In genomic region chr10:105571831-105572230, GRCm38 (mm10) we compare ENCODE assay signal across 10 mouse cellular contexts. TPM values are rescaled to one million over a fixed set of nuclear protein-coding genes. Genes with fewer than 3 reads are reported as not detected.
A peak's percentile ranks its signal among the peaks of the same experiment; 100 is the strongest.
DNase-seq lines count a peak whose midpoint lies in the region; ATAC-seq lines count a peak whose summit lies in the region.
"Had no signal": no experiment of that assay in that cellular context is flagged by ENCODE, and none has a peak within 500 bp of the region (broad histone marks: within the 10 kb centered on the region; RNA-seq: fewer than 3 reads in every experiment).

No protein-coding gene starts in this region.

- H3K4me3 ChIP-seq in heart, embryonic 16.5 days (ENCODE audit: low read length) = peak overlapping the region; percentile 77
- peak overlapping the region; percentile 85 for H3K4me3 ChIP-seq in embryonic facial prominence, embryonic 10.5 days
- H3K4me3 ChIP-seq in hindbrain, embryonic 13.5 days = peak overlapping the region; percentile 77
- peak overlapping the region; percentile 89 for H3K4me3 ChIP-seq in midbrain, embryonic 15.5 days

- no peaks in the 10 kb centered on the region for H3K9me3 ChIP-seq in heart, embryonic 16.5 days (replicated peaks; ENCODE audit: control insufficient read depth, low read length)
- H3K9me3 ChIP-seq in embryonic facial prominence, embryonic 10.5 days = no peaks in the 10 kb centered on the region
- no peaks in the 10 kb centered on the region for H3K9me3 ChIP-seq in hindbrain, embryonic 13.5 days
- H3K9me3 ChIP-seq in midbrain, embryonic 15.5 days = no peaks in the 10 kb centered on the region
- H3K9me3 ChIP-seq: G1E had no signal

- no peak for ATAC-seq in heart, embryonic 16.5 days (replicated peaks; ENCODE audit: extremely low read depth, insufficient read depth, low FRiP score)
- ATAC-seq in hindbrain, embryonic 13.5 days (ENCODE audit: low FRiP score) = no peak
- ATAC-seq in midbrain, embryonic 15.5 days (replicated peaks) = no peak
- no peak for ATAC-seq in frontal cortex, adult (ENCODE audit: low TSS enrichment)
- ATAC-seq: inflammation-experienced regulatory T-cells, adult 6 months had no signal

- 44% methylated on average over 4 of the region's 4 CpGs for WGBS in heart, embryonic 16.5 days
- WGBS in embryonic facial prominence, embryonic 10.5 days = 75% methylated on average over 4 of the region's 4 CpGs
- WGBS in hindbrain, embryonic 13.5 days = 58% methylated on average over 4 of the region's 4 CpGs
- WGBS in midbrain, embryonic 15.5 days = 59% methylated on average over 4 of the region's 4 CpGs

- peak overlapping the region; percentile 94 for H3K4me2 ChIP-seq in heart, embryonic 16.5 days (ENCODE audit: low read depth, low read length)
- peak overlapping the region; percentile 80 for H3K4me2 ChIP-seq in hindbrain, embryonic 13.5 days
- peak overlapping the region; percentile 59 for H3K4me2 ChIP-seq in midbrain, embryonic 15.5 days

- H3K27ac ChIP-seq in heart, embryonic 16.5 days (ENCODE audit: low read length) = no peak overlapping the region
- no peak overlapping the region for H3K27ac ChIP-seq in embryonic facial prominence, embryonic 10.5 days (replicated peaks)
- H3K27ac ChIP-seq in hindbrain, embryonic 13.5 days = no peak overlapping the region
- no peak overlapping the region for H3K27ac ChIP-seq in midbrain, embryonic 15.5 days

- no peak for DNase-seq in heart, postnatal 14 days
- no peak for DNase-seq in embryonic facial prominence, embryonic 10.5 days (ENCODE audit: low spot score)
- no peak for DNase-seq in left cerebral cortex, adult 11 months (ENCODE audit: low spot score)
- DNase-seq in frontal cortex, postnatal 25 days (ENCODE audit: low spot score in 2 of 2) = no peak

- intact Hi-C loops in heart, postnatal 14 days (cut with DNase I) = loop anchor here (10.0 kb wide), 2 partner anchors 143 to 457 kb away; no protein-coding TSS in a partner anchor

- H3K36me3 ChIP-seq in heart, embryonic 16.5 days (ENCODE audit: control insufficient read depth, insufficient read depth) = no peaks in the 10 kb centered on the region
- peaks cover 7% of the 10 kb centered on the region; the same call in 1 of the 2 replicates for H3K36me3 ChIP-seq in embryonic facial prominence, embryonic 10.5 days (replicated peaks)
- H3K36me3 ChIP-seq in hindbrain, embryonic 13.5 days = no peaks in the 10 kb centered on the region; the same call in 1 of the 2 replicates
- H3K36me3 ChIP-seq in midbrain, embryonic 15.5 days (replicated peaks) = no peaks in the 10 kb centered on the region

- H3K4me1 ChIP-seq in heart, embryonic 16.5 days (ENCODE audit: control insufficient read depth, insufficient read depth, low read length) = peaks cover 11% of the 10 kb centered on the region
- peaks cover 24% of the 10 kb centered on the region for H3K4me1 ChIP-seq in embryonic facial prominence, embryonic 10.5 days
- peaks cover 42% of the 10 kb centered on the region for H3K4me1 ChIP-seq in hindbrain, embryonic 13.5 days (replicated peaks)
- H3K4me1 ChIP-seq in midbrain, embryonic 15.5 days = peaks cover 17% of the 10 kb centered on the region

- no peaks in the 10 kb centered on the region for H3K27me3 ChIP-seq in heart, embryonic 16.5 days (ENCODE audit: control insufficient read depth, insufficient read depth, low read length)
- H3K27me3 ChIP-seq in embryonic facial prominence, embryonic 10.5 days (replicated peaks; ENCODE audit: low read depth, poor library complexity, severe bottlenecking) = peaks cover 9% of the 10 kb centered on the region
- H3K27me3 ChIP-seq in hindbrain, embryonic 13.5 days = no peaks in the 10 kb centered on the region
- H3K27me3 ChIP-seq in midbrain, embryonic 15.5 days (replicated peaks) = no peaks in the 10 kb centered on the region

- H3K9ac ChIP-seq in heart, embryonic 16.5 days (ENCODE audit: low read length) = no peak overlapping the region
- H3K9ac ChIP-seq in hindbrain, embryonic 13.5 days = peak overlapping the region; percentile 86
- no peak overlapping the region for H3K9ac ChIP-seq in midbrain, embryonic 15.5 days

RNA-seq across cellular contexts. Expression of gene Tmtc2, which starts 2.4 kb away (rescaled TPM):
- polyA plus RNA-seq in heart, embryonic 16.5 days (2015; fragmentation: Nextera tagmentation; extraction: Ambion mirVana) = 2.1 and 2.9 TPM in 2 replicates
- total RNA-seq in heart, postnatal 14 days (2021) = 1 to 10 TPM; 5.0 to 5.1 TPM
- polyA plus RNA-seq in embryonic facial prominence, embryonic 10.5 days (2016; fragmentation: Nextera tagmentation; extraction: Ambion mirVana) = 7.7 and 8.5 TPM in 2 replicates
- 11.9 TPM in 2 replicates for polyA plus RNA-seq in hindbrain, embryonic 13.5 days (2015; fragmentation: Nextera tagmentation; extraction: Ambion mirVana)
- 8.5 and 8.9 TPM in 2 replicates for polyA plus RNA-seq in midbrain, embryonic 15.5 days (2015; fragmentation: Nextera tagmentation; extraction: Ambion mirVana)
